Mouse (Mus musculus) lung, postnatal 0 days (tissue): Measurements from ENCODE around the gene Tchhl1.

Experiments
- CTCF ChIP-seq: IDR thresholded peaks from 2 replicates; pipeline ENCODE4 v1.5.1; 2016; ENCODE audit warnings: antibody characterized with exemption, mild to moderate bottlenecking
- EP300 ChIP-seq: IDR thresholded peaks from 2 replicates; pipeline ENCODE4 v1.6.1; 2016; ENCODE audit warnings: antibody characterized with exemption, mild to moderate bottlenecking, control low read depth

GRCm38 (mm10) chr3:93509301-93509700, 40.7 kb downstream of the Tchhl1 start:
- TF ChIP-seq CTCF (no peak), EP300 (no peak)
